ENCODE assay signal across 9 mouse cellular contexts in genomic region chr10:80412656-80413541, GRCm38 (mm10). TPM values are rescaled to one million over a fixed set of nuclear protein-coding genes. Genes with fewer than 3 reads are reported as not detected.
DNase-seq lines count a peak whose midpoint lies in the region; ATAC-seq and TF ChIP-seq lines count a peak whose summit lies in the region.
"Had no signal": no experiment of that assay in that cellular context is flagged by ENCODE, and none has a peak within 500 bp of the region (broad histone marks: within the 10 kb centered on the region; RNA-seq: fewer than 3 reads in every experiment).

No protein-coding gene starts in this region.

- H3K9ac ChIP-seq in liver, embryonic 12.5 days = no peak overlapping the region
- no peak overlapping the region for H3K9ac ChIP-seq in liver, embryonic 11.5 days (ENCODE audit: low read depth, low read length)

- peaks cover 21% of the 10 kb centered on the region for H3K4me1 ChIP-seq in liver, embryonic 12.5 days
- peaks cover 1% of the 10 kb centered on the region; the same call in 1 of the 2 replicates for H3K4me1 ChIP-seq in liver, embryonic 11.5 days (replicated peaks; ENCODE audit: control insufficient read depth, insufficient read depth, low read length)
- H3K4me1 ChIP-seq in cerebellum, adult 2 months (ENCODE audit: control insufficient read depth, insufficient read depth, low read length) = peaks cover 64% of the 10 kb centered on the region

- H3K27ac ChIP-seq in liver, embryonic 12.5 days = peak overlapping the region; percentile 12; the same call in 1 of the 2 replicates
- H3K27ac ChIP-seq in liver, embryonic 11.5 days (ENCODE audit: low read depth, low read length) = no peak overlapping the region
- peak overlapping the region; percentile 80 for H3K27ac ChIP-seq in cerebellum, adult 2 months (ENCODE audit: insufficient read depth, low read length)

- no peaks in the 10 kb centered on the region for H3K9me3 ChIP-seq in liver, embryonic 12.5 days (replicated peaks)
- H3K9me3 ChIP-seq in liver, embryonic 11.5 days (ENCODE audit: control insufficient read depth, low read length) = no peaks in the 10 kb centered on the region

- no peak overlapping the region for H3K4me2 ChIP-seq in liver, embryonic 12.5 days
- H3K4me2 ChIP-seq in liver, embryonic 11.5 days = no peak overlapping the region

- H3K4me3 ChIP-seq in liver, embryonic 12.5 days = no peak overlapping the region
- H3K4me3 ChIP-seq in liver, embryonic 11.5 days (ENCODE audit: low read depth, low read length) = no peak overlapping the region
- no peak overlapping the region for H3K4me3 ChIP-seq in cerebellum, adult 2 months (replicated peaks; ENCODE audit: insufficient read depth, low read depth, low read length)
- H3K4me3 ChIP-seq: erythroblast, embryonic 14.5 days had no signal

- H3K36me3 ChIP-seq in liver, embryonic 12.5 days = peaks cover 94% of the 10 kb centered on the region
- peaks cover 78% of the 10 kb centered on the region for H3K36me3 ChIP-seq in liver, embryonic 11.5 days (ENCODE audit: control insufficient read depth, insufficient read depth, low read length)

- ATAC-seq in liver, embryonic 12.5 days = no peak
- no peak for ATAC-seq in liver, embryonic 11.5 days (replicated peaks; ENCODE audit: low FRiP score)
- ATAC-seq in granulocyte monocyte progenitor cell, adult 5-6 weeks (replicated peaks; ENCODE audit: poor library complexity, severe bottlenecking) = no peak

- 90% methylated on average over 44 of the region's 44 CpGs for WGBS in liver, embryonic 12.5 days (ENCODE audit: insufficient replicate concordance)
- WGBS in liver, embryonic 11.5 days = 92% methylated on average over 44 of the region's 44 CpGs
- WGBS in cerebellum, adult 2 months = 20% methylated on average over 43 of the region's 44 CpGs

- no peak for DNase-seq in liver, embryonic 11.5 days (ENCODE audit: low spot score)
- peak; percentile 87 to 90 for DNase-seq in cerebellum, adult 2 months
- DNase-seq in heart, adult 8-10 months (ENCODE audit: low spot score) = peak; percentile 63
- peak; percentile 76 to 83 for DNase-seq in layer of hippocampus, postnatal 36 days
- DNase-seq in right cerebral cortex, postnatal 25 days = peak; percentile 44
- DNase-seq in kidney, adult 18-20 months = no peak

- no peaks in the 10 kb centered on the region for H3K27me3 ChIP-seq in liver, embryonic 12.5 days (replicated peaks)
- no peaks in the 10 kb centered on the region for H3K27me3 ChIP-seq in liver, embryonic 11.5 days (replicated peaks; ENCODE audit: control insufficient read depth, insufficient read depth, low read length)
- H3K27me3 ChIP-seq in cerebellum, adult 2 months (ENCODE audit: control insufficient read depth, insufficient read depth, low read length) = no peaks in the 10 kb centered on the region

- TF ChIP-seq CTCF in cerebellum, adult 2 months (IDR thresholded peaks at IDR 0.05; ENCODE audit: borderline replicate concordance, insufficient read depth, low read depth, low read length) = no peak

- peak; percentile 12; the same call in 1 of the 2 replicates for TF ChIP-seq POLR2A in cerebellum, adult 2 months (IDR thresholded peaks at IDR 0.05; ENCODE audit: borderline replicate concordance, insufficient read depth, low read length)

RNA-seq across cellular contexts. Expression of gene Uqcr11, which starts 6.3 kb away (rescaled TPM):
- polyA plus RNA-seq in liver, embryonic 12.5 days (2016; fragmentation: Nextera tagmentation; extraction: Ambion mirVana) = 594 and 628 TPM in 2 replicates
- 835 and 866 TPM in 2 replicates for polyA plus RNA-seq in liver, embryonic 11.5 days (2014; fragmentation: Nextera tagmentation; extraction: Ambion mirVana)
- 1,410 and 1,545 TPM in 2 replicates for polyA plus RNA-seq in cerebellum, adult 2 months (2012; rRNA removed)
- total RNA-seq in heart, adult 8-10 months (2022) = 1,000 to 10,000 TPM; 1,795 to 2,190 (median 1,939) TPM
- 100 to 1,000 TPM; 443 to 467 TPM for total RNA-seq in layer of hippocampus, postnatal 36 days (2021)
- 382 and 438 TPM in 2 replicates for total RNA-seq in granulocyte monocyte progenitor cell, adult 5-6 weeks (2014; fragmentation: Nextera tagmentation)
- total RNA-seq in granulocyte monocyte progenitor cell, adult 5-6 weeks (2017) = 172 and 277 TPM in 2 replicates

RNA-seq across cellular contexts. Expression of gene Mbd3, which starts 13.5 kb away (rescaled TPM):
- polyA plus RNA-seq in liver, embryonic 12.5 days (2016; fragmentation: Nextera tagmentation; extraction: Ambion mirVana) = 134 and 140 TPM in 2 replicates
- polyA plus RNA-seq in liver, embryonic 11.5 days (2014; fragmentation: Nextera tagmentation; extraction: Ambion mirVana) = 174 and 175 TPM in 2 replicates
- polyA plus RNA-seq in cerebellum, adult 2 months (2012; rRNA removed) = 193 and 199 TPM in 2 replicates
- total RNA-seq in heart, adult 8-10 months (2022) = 100 to 1,000 TPM in 1 of 4 experiments, 10 to 100 TPM in 3; 92.9 to 107 (median 97.0) TPM
- total RNA-seq in layer of hippocampus, postnatal 36 days (2021) = 100 to 1,000 TPM; 148 to 156 TPM
- 85.0 and 105 TPM in 2 replicates for total RNA-seq in granulocyte monocyte progenitor cell, adult 5-6 weeks (2014; fragmentation: Nextera tagmentation)
- 94.1 and 106 TPM in 2 replicates for total RNA-seq in granulocyte monocyte progenitor cell, adult 5-6 weeks (2017)

RNA-seq across cellular contexts. Expression of gene Tcf3, which starts 20.5 kb away (rescaled TPM):
- polyA plus RNA-seq in liver, embryonic 12.5 days (2016; fragmentation: Nextera tagmentation; extraction: Ambion mirVana) = 110 and 115 TPM in 2 replicates
- 148 and 149 TPM in 2 replicates for polyA plus RNA-seq in liver, embryonic 11.5 days (2014; fragmentation: Nextera tagmentation; extraction: Ambion mirVana)
- 34.2 and 38.8 TPM in 2 replicates for polyA plus RNA-seq in cerebellum, adult 2 months (2012; rRNA removed)
- 10 to 100 TPM; 15.8 to 18.0 (median 17.6) TPM for total RNA-seq in heart, adult 8-10 months (2022)
- 10 to 100 TPM; 30.5 to 30.6 TPM for total RNA-seq in layer of hippocampus, postnatal 36 days (2021)
- total RNA-seq in granulocyte monocyte progenitor cell, adult 5-6 weeks (2014; fragmentation: Nextera tagmentation) = 33.8 and 55.2 TPM in 2 replicates
- 30.7 and 48.4 TPM in 2 replicates for total RNA-seq in granulocyte monocyte progenitor cell, adult 5-6 weeks (2017)

RNA-seq across cellular contexts. Expression of gene Mex3d, which starts 25.4 kb away (rescaled TPM):
- polyA plus RNA-seq in liver, embryonic 12.5 days (2016; fragmentation: Nextera tagmentation; extraction: Ambion mirVana) = 2.1 TPM in 2 replicates
- 2.5 and 3.7 TPM in 2 replicates for polyA plus RNA-seq in liver, embryonic 11.5 days (2014; fragmentation: Nextera tagmentation; extraction: Ambion mirVana)
- 16.1 and 16.2 TPM in 2 replicates for polyA plus RNA-seq in cerebellum, adult 2 months (2012; rRNA removed)
- total RNA-seq in heart, adult 8-10 months (2022) = 1 to 10 TPM; 5.9 to 9.8 (median 8.3) TPM
- total RNA-seq in layer of hippocampus, postnatal 36 days (2021) = 10 to 100 TPM; 18.2 to 18.4 TPM
- total RNA-seq in granulocyte monocyte progenitor cell, adult 5-6 weeks (2014; fragmentation: Nextera tagmentation) = 0.67 and 3.6 TPM in 2 replicates
- 2.1 and 2.2 TPM in 2 replicates for total RNA-seq in granulocyte monocyte progenitor cell, adult 5-6 weeks (2017)

RNA-seq across cellular contexts. Expression of gene Plk5, which starts 56.6 kb away (rescaled TPM):
- 0.06 and 0.10 TPM in 2 replicates for polyA plus RNA-seq in liver, embryonic 12.5 days (2016; fragmentation: Nextera tagmentation; extraction: Ambion mirVana)
- polyA plus RNA-seq in liver, embryonic 11.5 days (2014; fragmentation: Nextera tagmentation; extraction: Ambion mirVana) = 0.25 TPM in 2 replicates
- polyA plus RNA-seq in cerebellum, adult 2 months (2012; rRNA removed) = 145 and 151 TPM in 2 replicates
- total RNA-seq in heart, adult 8-10 months (2022) = 1 to 10 TPM in 2 of 4 experiments, under 1 TPM in 2; 0.91 to 1.3 (median 1.1) TPM
- 10 to 100 TPM; 23.2 to 23.4 TPM for total RNA-seq in layer of hippocampus, postnatal 36 days (2021)
- total RNA-seq in granulocyte monocyte progenitor cell, adult 5-6 weeks (2014; fragmentation: Nextera tagmentation) = not detected in 2 replicates
- not detected in 2 replicates for total RNA-seq in granulocyte monocyte progenitor cell, adult 5-6 weeks (2017)
- polyA plus RNA-seq: erythroblast, embryonic 14.5 days had no signal

Comparison
In these comparisons a context has a peak if more than half of its experiments do, and no peak if none do; other contexts are left out.
1. DNase-seq: peak in cerebellum, adult 2 months (2 of 2), heart, adult 8-10 months (single experiment), layer of hippocampus, postnatal 36 days (2 of 2) and right cerebral cortex, postnatal 25 days (single experiment); none in liver, embryonic 11.5 days (single experiment) and kidney, adult 18-20 months (single experiment).